Mouse (Mus musculus): ENCODE measurements at regions not wholly inside any gene's neighbourhood (a gene's known extent, or its start where the extent isn't known, plus 50 kb on each side); places are given as distances from the start of the nearest gene placed in this dataset.

DNA sequence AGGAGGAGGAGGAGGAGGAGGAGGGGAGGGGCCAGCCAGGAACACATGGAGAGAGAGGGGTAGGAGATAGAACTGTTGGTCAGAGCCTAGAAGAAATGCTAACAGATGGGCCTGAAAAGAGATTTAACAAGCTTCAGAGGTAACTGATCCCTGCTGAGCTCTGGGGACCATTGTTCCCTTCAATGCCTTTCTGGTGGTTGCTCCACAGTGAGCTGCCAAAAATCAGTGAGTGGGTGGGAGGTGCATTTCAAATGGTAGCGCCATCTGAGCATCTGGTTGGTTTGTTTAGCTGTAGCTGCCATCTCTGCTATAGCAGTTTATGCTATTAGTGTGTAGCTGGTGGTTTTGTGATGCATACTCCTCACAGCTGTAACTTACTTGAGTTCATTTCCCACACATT lies 809.9 kb downstream of the Ets1 start:
- TF ChIP-seq POLR2A (IDR thresholded peaks at IDR 0.05; ENCODE audit: low read depth, low read length): no peak
- TF ChIP-seq CTCF (IDR thresholded peaks at IDR 0.05; ENCODE audit: extremely low read depth, insufficient read length, insufficient replicate concordance, low read depth, low read length): no peak
